Mouse (Mus musculus) MEL-GATA-1-ER (cell line): ENCODE measurements around the gene Serpine2.

Experiments
- DNase-seq: peaks from one replicate; pipeline ENCODE4 v3.0.0-alpha.2; 2012; ENCODE audit warnings: low read depth; ENCODE audit errors: extremely low read depth

Gene Serpine2

DNA sequence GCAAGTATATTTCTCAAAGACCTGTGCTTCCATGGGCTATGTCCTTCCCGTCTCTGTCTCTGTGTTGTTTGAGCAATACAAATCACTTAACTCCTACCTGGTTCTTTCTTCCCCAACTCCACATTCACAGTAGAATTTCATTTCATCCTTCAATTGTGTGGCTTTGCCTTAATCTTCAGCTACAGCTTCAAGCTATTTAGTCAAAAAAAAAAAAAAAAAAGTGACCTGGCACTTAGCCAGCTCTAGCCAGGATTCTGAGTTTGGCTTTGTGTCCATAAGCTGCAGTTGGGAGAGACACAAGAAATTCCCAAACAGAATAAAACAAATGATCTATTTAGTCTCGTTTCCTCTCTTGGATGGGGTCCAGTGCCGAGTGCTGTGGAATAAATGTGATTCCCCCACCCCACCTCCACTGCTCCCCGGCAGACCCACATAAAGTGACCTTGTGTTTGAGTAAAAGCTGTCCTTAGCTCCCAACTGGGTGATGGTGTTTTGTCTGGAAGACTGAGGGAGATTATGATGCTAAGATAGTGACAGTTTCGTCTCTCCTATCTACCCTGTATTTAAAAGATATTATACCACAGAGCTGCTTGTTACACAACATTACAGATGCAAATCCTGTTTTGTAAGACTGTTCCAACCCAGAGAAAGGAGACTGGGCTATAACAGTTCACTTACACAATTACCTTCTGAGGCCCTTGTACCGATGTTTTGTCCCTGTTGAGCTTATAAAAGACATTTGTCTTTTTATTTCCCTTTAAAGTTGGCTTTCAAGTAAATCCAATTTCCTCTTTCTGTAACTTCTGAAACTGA is at the start of gene Serpine2:
Gene Serpine2 (minus strand): TSS at position 51 of the 813 bp plus-strand sequence.
- no peak for DNase-seq

DNA sequence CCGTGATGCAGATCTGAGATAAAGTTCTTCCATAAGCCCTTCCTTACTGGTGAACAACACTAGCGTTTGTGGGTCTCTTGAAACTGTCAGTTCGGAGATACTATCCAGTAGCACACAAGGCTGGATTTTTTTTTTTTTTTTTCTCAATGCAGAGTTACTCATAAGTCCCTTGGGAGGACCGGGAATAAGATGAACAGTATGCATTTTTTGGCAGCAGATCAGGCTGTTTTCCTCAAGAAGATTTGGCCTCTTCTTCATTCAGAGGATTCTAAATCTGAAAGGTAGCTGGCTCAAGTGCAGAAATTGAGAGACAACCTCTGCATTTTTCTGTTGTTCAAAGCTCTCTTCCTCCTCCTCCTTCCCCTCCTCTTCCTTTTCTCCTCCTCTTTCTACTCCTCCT is 46.8 kb upstream of the Serpine2 start:
- DNase-seq: no peak

DNA sequence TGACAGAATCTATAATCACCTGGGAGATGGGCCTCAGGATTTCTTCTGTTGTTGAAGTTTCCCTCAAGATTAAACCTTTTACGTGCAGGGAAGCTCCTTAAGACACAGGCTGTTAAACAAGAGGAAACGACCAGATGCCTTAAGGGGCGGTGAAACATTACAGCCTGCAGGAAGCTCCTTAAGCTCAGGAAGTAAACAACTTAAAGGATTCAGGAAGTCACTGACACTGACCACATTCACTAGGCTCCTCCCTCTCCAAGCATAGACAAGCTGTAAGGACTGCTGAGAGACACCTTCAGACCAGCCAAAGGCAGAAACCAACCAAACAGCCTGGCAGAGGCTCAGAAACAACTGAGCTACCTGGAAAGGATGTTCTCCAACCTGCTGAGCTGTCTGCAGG is 44.3 kb upstream of the Serpine2 start:
- DNase-seq: no peak

DNA sequence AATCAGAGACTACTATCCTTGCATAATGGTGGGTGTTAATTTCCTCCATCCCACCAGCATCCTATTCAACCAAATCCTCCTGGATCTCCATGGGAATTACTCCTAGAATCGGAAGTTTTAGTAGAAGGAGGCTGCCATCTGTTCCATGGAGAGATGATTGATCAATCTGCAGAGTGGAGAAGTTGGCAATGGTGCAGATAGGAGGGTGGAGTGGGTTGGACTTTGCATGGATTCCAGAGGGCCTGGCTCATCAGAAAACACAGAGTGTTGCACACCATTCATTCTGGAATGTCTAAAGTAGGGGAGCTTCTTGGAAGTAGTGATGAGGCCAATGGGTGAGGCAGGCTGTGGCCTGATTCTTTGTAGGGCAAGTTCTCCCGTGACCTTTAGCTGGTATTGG is 41.9 kb upstream of the Serpine2 start:
- no peak for DNase-seq

DNA sequence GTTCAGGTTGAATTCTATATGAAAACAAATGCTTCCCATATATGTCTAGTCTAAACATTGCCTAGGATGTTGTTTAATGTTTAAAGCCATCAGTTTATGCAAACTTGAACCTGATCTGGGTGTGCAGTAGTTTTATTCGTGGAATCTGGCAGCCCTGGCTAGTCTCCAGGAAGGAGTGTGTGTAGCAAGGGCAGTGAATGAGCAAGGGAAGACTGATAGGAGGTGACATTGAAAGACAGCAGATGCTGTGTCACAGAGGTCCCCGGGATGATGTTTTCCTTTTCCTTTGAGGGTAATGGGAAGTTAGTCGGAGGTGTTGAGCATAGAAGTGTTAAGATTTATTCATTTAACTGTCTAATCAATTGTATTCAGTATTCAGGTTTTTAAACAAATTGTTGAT is 21.7 kb upstream of the Serpine2 start:
- no peak for DNase-seq

DNA sequence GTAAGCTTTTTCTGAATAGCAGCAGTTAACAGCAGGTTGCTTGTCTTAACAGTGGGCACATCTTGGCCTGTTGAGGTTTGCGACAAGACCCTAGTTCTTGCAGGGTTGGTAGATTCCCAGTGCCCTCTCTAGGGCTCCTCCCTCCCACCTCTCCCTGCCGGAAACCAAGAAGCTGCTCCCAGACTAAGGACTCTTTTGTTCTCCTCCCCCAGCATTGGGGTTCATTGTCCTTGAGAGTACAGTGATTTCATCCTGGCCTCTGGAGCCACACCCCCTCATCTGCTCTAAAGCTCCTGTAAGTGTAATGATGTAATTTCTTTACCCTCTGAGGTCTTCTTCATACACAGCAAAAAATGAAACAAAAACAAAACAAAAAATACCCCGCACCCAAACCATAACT is 13.8 kb upstream of the Serpine2 start:
- DNase-seq: no peak

DNA sequence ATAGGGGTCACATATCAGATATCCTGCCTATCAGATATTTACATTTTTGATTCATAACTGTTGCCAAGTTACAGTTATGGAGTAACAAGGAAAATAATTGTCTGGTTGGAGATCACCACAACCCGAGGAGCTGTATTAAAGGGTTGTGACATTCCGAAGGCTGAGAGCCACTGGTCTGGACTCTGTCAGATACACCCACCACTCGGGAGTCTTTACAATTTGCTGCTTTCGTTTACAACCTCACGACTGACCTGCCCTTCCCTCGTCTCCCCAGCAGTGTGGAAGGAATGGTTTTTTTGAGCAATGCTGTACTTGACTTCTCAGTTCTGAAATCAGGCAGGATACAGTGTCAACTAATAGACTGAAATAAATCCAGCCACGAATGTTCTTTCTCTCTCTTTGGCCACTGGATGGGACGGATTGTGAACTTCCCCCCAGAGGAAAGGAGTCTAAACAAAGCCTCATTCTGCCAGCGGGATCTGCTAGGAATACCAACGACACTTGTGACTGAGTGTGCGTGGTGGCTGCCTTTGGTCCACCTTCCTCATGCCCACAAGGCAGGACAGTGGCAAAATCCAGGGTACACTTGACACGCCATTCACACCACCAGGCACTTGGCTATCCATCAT is 455 bp downstream of the Serpine2 start:
- DNase-seq: no peak

DNA sequence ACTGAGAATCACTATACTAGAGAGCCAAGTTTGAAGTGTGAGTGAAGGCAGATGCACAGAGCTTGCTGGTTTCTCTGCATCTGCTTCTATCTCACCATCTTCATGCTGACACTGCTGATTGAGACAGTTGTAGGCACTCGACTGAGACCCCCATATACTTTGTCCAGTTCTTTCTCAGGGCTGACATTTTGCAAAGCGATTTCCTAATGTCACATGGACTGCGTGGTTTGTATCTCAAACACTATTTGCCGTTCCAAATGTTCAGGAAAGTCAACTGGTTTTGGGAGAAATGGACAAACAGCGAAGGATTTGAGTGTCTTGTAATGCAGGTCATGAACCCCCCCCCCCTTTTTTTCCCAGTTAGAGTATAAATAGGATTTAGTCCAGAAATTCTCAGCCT is 1.0 kb downstream of the Serpine2 start:
- DNase-seq: no peak

DNA sequence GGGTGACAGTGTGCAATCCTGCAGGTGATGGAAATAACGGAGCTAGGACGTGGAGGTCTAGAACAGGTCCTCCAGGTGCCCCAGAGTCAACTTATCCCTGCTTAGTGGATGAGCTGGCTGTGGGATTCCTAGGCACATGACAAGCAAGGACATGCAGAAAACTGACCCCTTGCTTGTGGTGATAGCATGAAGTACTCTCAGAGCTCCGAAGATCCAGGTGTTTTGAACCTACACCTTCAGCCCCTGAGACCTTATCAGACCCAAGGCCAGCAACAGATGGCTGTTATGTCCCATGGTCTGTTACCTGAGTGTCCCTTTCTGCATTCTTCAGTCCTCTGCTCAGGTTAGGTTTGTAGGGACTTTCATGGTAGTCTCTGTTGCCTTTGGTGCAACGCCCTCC is 2.0 kb downstream of the Serpine2 start:
- DNase-seq: no peak

DNA sequence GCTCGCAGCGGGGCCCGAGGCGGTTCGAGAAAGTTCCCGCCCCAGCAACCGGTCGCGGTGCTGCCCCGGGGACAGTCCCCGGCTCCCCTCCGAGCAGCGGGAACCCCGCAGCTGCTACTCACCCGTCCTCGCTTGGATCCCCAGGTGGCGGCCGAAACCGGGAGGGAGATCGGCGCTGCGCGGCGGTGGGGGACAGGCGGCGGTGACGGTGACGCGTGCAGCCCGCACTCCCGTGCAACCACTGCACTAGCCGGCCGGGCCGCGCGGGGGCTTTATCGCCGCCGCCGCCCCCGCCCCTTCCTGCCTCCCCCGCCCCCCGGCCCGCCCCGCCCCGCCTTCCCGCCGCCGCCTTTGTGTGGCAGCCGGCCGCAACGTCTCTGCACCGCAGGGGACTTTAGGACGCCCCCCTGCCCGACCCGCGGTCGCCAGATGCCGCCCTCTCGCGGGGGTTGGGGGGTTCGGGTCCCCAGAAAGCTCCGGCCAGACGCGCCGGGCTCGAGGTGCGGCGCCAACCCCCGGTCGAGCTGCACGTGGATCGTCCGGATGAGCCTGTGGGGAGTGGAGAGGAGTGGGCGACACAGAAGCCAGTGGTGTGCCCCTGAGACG is 2.5 kb downstream of the Serpine2 start:
- DNase-seq: no peak

DNA sequence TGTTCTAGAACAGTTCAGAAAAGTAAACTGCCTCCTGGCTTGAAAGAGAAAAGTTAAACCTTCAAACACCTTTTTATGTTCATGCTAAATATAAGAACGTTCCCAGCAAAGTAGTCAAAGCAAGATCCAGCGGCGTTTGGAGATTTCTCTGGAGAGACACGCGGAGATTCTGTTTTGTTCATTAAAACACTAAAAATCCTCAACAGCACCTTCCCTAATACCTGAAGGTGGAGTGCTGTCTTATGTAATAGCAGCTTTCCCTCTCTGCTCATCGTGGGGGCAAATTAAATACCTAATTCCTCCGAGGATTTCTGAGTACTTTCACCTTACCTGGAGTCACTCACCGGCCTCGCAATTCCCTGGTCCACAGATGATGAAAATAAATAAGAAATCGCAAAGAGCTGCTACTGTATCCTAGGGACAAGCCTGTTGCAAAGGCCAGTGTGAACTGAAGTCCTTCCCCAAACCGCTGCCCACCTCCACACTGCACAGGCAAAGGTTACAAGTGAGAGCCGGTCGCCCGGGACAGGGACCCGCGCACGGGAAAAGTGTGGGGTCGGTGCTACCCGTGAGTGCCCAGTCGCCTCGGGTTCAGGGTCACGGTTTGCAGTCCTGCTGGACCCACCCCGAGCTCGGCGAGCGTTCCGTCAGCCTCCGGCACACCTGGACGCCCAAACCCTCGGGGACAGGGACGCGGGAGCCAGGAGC is 3.1 kb downstream of the Serpine2 start:
- DNase-seq: no peak

DNA sequence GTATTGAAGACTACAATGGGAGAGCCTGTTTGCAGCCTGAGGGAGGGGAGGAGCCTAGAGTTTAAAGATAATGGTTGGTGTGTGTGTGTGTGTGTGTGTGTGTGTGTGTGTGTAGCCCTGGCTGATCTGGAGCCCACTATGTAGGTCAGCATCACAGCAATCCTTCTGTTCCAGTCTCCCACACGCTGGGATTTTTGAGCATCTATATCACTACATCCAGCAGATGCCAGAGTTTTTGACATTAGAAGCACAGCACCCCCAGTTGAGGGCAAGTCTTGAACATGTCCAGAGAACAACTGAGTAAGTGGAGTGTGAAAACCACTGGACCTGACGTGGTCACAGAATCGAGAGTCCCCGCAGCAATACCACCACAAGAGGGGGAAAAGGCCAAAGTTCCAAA is 4.2 kb downstream of the Serpine2 start:
- DNase-seq: no peak

DNA sequence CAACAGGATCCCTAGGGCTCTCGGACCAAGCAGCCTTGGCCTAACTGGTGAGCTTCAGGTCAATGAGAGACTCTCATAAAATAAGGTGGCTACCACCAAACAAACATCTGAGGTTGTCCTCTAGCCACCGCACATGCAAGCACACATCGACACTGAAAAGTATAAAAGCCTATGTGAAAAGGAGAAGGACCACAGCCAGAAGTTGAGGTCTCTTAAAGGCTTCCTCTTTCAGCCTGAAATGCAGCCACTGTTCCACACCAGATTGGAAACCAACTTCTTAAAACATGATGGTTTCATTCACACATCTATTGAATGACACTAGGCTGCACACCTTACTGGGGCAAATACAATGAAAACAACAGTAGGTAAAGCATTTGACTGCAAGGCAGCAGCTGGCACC is 7.5 kb downstream of the Serpine2 start:
- no peak for DNase-seq

DNA sequence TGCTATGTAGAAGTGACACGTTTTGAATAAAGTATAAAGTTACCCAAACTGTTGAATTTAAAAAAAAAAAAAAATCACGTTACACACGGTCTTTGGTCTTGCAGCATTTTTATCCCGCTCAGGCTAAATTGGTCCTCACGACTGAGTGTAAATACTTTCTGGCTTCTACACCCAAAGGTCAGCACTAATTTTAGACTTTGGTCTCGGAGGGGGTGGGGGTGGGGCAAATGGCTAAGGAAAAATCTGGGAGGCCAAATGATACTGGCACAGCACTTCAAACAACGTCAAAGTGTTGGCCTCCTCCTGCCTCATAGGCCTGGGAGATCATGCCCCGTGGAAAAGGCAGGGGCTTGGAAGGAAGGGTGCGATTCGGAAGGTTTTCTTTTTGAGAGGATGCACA is 10.6 kb downstream of the Serpine2 start:
- DNase-seq: no peak

DNA sequence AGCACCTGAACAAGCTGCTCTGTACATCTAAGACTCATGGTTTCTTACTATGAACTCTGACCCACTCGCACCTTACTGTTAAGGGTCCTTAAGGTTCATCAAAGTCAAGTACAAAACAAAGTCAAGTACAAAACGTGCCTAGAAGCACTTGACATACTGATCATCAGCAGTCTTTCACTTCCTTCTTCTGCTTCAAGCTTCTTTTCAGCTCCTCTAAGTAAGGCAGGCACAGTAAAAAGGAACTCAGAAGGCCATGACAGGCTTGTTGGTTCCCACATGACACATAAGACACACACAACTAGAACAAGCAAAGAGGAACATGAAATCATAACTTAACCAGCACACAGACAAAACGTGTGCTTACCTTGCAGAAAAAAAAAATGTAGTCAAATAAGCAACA is 12.3 kb downstream of the Serpine2 start:
- no peak for DNase-seq

DNA sequence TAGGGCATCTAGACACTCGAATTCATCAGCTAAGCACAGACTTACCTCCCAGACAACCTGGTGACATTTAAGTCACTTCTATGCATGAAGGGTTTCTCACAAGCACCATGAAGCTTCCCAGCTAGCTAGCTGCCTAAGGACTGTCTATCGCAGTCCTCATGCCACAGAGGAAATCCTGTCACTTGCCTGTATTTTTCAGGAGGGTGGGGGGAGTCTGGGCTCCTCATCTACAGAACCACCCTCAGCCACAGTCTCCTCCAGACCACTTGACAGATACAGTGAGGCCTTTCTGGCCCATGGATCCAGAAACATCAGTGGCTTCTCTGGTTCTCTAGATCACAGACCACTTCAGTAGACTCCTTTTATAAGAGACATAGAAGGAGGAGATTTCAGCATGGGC is 14.1 kb downstream of the Serpine2 start:
- no peak for DNase-seq

DNA sequence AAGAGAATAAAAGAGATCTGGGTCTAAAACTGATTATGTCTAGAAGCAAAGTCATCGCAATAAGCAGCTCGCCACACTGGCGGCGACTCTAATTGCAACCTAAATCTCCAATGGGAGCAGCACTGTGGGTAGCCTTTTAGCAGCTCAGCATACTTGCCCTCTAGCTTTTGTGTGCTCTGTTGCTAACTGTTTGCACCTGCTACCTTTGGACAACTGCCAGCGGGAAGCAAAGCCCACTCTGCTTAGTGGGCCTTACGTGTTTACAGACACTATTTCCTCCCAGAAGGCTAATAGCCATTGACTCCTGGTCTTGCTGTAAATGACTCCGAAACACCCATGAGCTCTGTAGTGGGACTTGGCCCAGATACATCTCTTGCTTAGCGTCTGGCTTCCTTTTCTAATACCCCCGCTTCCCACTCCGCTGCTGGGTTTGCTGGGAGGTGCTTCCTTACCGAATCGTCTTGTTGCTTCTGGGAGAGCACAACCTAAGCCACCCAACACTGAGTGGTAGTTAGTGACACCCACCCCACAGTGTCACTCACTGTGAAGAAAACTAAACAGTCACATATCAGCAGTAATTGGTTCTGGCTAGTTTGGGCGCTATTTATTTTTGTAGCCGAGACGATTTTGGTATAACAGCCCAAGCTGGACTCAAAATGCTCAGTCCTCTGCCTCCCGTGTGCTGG is 28.1 kb downstream of the Serpine2 start:
- DNase-seq: no peak

DNA sequence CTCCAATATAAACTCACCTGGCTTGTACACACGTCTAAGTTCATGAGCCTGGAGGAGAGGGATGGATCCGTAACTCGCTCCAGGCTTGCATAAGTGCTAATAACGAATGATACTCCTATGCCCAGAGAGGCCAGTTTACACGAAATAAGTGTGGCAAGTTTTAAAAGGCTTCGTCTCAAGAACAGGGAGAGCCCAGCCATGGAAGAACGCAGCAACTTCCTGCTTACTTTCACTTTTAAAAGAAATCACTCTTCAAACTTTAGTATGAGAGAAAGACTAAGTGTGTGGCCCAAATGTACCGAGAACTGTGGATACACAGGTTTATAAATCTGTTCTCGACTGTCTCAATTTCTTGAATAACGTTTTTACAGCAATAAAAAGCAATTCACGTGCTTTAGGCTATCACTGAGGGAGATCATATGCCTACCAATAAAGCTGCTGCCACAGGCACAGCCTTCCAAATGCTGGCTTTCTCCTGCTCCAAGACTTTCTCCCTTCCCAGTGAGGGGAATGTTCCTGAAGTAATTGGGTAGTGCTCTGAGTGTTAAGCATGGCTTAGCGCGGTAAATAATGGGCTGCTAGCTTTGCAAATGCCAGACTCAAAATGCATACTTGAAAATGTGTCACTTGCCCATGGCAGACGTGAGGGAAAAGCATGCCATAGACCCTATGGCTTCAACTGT is 36.9 kb downstream of the Serpine2 start:
- DNase-seq: no peak

DNA sequence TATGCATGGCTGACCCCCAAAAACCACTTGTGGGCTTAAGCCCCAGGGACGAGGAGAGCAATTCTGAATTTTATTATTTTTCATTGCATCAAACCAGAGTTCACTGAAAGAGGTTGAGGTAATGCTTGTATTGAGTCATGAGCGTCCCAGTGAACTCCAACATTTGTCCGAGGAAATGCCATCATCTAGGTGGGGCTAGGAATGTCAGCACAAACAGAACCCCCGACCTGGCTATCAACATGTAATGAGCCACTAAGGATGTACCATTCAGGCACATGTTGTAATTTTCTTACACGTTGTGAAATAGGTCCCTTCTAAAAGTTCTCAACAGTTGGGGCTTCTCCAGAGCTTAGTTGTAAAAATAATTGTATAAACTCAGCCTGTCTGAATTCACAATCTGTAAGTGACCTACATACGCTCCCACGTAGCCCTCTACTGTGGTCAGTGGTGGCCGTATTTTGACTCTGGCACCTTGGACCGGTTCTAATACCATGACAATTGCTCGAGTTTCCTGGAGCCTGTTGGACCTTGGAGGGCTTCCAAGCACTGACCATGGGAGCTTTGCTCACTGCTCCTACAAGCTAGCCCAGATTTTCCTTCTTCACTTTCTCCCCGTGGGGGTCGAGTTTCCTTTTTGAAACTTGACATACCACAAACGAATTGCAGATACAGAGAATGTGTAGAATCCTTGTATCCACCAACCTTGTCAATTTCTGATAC is 38.0 kb downstream of the Serpine2 start:
- no peak for DNase-seq

DNA sequence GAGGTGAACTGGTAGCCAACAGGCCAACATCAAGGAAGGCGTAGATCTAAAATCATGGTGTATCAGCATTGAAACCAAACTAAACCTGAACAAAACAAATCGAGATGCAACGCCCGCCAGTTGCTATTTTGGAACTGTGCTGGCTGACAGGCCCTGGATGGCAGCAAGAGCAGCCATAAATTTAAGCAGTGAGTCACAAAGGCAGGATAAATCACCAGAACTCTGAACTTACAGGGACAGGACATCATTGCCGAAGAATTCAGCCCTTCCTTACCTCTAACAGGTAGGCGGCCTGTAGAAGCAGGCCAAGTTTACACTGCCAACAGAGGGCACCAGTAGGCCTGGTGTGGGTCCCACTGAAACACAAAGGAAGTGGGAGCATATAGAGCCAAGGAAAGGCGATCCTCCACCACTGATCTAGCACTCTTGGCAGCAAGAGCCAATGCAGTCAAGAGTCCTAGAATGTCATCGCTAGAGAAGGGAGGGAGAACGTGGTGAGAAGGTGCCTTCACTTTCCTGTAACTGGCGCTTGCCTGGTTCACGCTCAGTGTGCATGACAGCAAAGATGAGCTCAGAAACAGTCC is 41.6 kb downstream of the Serpine2 start:
- DNase-seq: no peak
